Mouse (Mus musculus) hindbrain, embryonic 11.5 days (tissue): ENCODE results near the gene 4930474N05Rik. TPM values are rescaled to one million over a fixed set of nuclear protein-coding genes. Genes with fewer than 3 reads are reported as not detected.
A peak's percentile ranks its signal among the peaks of the same experiment; 100 is the strongest.

Experiments
- ATAC-seq: fragments of 200-750 bp; cut with Nextera tagmentation; 2 replicates; pipeline ENCODE4 v1.8.0; 2017; ENCODE audit warnings: mild to moderate bottlenecking, moderate TSS enrichment, moderate library complexity; ENCODE audit not compliant: low FRiP score
- DNase-seq: peaks from one replicate; pipeline ENCODE4 v3.0.0-alpha.2; 2015; ENCODE audit warnings: low spot score
- H3K27ac ChIP-seq: fragments of 300-500 bp; sonication (generic); 2 replicates; pipeline ENCODE4 v1.5.1; 2014; ENCODE audit warnings: mild to moderate bottlenecking, low read depth, low read length
- H3K27me3 ChIP-seq: fragments of 300-500 bp; sonication (generic); 2 replicates; pipeline ENCODE4 v1.6.1; 2014; ENCODE audit warnings: mild to moderate bottlenecking, low read length, moderate library complexity, mixed read lengths; ENCODE audit not compliant: control insufficient read depth, insufficient read depth
- H3K36me3 ChIP-seq: fragments of 300-500 bp; sonication (generic); 2 replicates; pipeline ENCODE4 v1.6.1; 2014; ENCODE audit warnings: mild to moderate bottlenecking, low read length, moderate library complexity, mixed read lengths; ENCODE audit not compliant: control insufficient read depth, insufficient read depth
- H3K4me1 ChIP-seq: fragments of 300-500 bp; sonication (generic); replicated peaks from 2 replicates; pipeline ENCODE4 v1.6.1; 2014; ENCODE audit warnings: low read length, mixed read lengths; ENCODE audit not compliant: control insufficient read depth, insufficient read depth
- H3K4me2 ChIP-seq: fragments of 300-500 bp; sonication (generic); replicated peaks from 2 replicates; pipeline ENCODE4 v1.6.1; 2014; ENCODE audit warnings: mild to moderate bottlenecking, low read depth, low read length
- H3K4me3 ChIP-seq: fragments of 300-500 bp; sonication (generic); 2 replicates; pipeline ENCODE4 v1.5.1; 2014; ENCODE audit warnings: low read depth, low read length
- H3K9ac ChIP-seq: fragments of 300-500 bp; sonication (generic); 2 replicates; pipeline ENCODE4 v1.6.1; 2014; ENCODE audit warnings: low read depth, low read length
- H3K9me3 ChIP-seq: fragments of 300-500 bp; sonication (generic); 2 replicates; pipeline ENCODE4 v1.6.1; 2016; ENCODE audit warnings: low read length; ENCODE audit not compliant: control insufficient read depth
- WGBS: fragments of 180-500 bp; shearing (Covaris S2); extraction: QIAGEN DNeasy Blood & Tissue Kit; methylation state at CpG from one replicate; pipeline ENCODE4 v1.1.7; 2014; 5-methylcytosine and 5-hydroxymethylcytosine counted together
- polyA plus RNA-seq: library from polyadenylated mRNA; unstranded; fragments of >200 nt; fragmentation: Nextera tagmentation; extraction: Ambion mirVana; gene quantifications from 2 replicates; pipeline ENCODE4 v1.2.1, GENCODE M21; 2014

The 4930474N05Rik gene
- not detected in 2 replicates for polyA plus RNA-seq

GRCm38 (mm10) chr14:36094617-36095016, at the start of gene 4930474N05Rik:
TSS of gene 4930474N05Rik (plus strand) at chr14:36094917.
- DNase-seq: no peak

GRCm38 (mm10) chr14:36048746-36049391, 45.8 kb upstream of the 4930474N05Rik start:
- ATAC-seq (peak; percentile 61), DNase-seq (peak; percentile 25)
- no peak overlapping the region for H3K9ac ChIP-seq
- no peak overlapping the region for H3K4me2 ChIP-seq
- H3K27ac ChIP-seq: no peak overlapping the region
- no peaks in the 10 kb centered on the region for H3K4me1 ChIP-seq
- 66% methylated on average over 9 of the region's 9 CpGs for WGBS
- H3K4me3 ChIP-seq: no peak overlapping the region
- no peaks in the 10 kb centered on the region for H3K9me3 ChIP-seq
- no peaks in the 10 kb centered on the region for H3K36me3 ChIP-seq
- H3K27me3 ChIP-seq: no peaks in the 10 kb centered on the region

More at GRCm38 (mm10) chr14:36094617-36095016, at the start of gene 4930474N05Rik:
- Histone ChIP-seq H3K36me3 (no peaks in the 10 kb centered on the region), H3K27ac (no peak within 1 kb of the TSS), H3K4me1 (no peaks in the 10 kb centered on the region), H3K4me3 (no peak within 1 kb of the TSS), H3K9ac (no peak within 1 kb of the TSS), H3K4me2 (no peak within 1 kb of the TSS), H3K9me3 (no peaks in the 10 kb centered on the region), H3K27me3 (no peaks in the 10 kb centered on the region)
- ATAC-seq: no peak

GRCm38 (mm10) chr14:36053281-36053680, 41.4 kb upstream of the 4930474N05Rik start:
- WGBS: 85% methylated on average over 2 of the region's 2 CpGs

GRCm38 (mm10) chr14:36098528-36098927, 3.8 kb downstream of the 4930474N05Rik start:
- Histone ChIP-seq H3K4me3 (no peak overlapping the region), H3K9me3 (no peaks in the 10 kb centered on the region), H3K27me3 (no peaks in the 10 kb centered on the region), H3K4me1 (no peaks in the 10 kb centered on the region), H3K36me3 (no peaks in the 10 kb centered on the region), H3K27ac (no peak overlapping the region), H3K9ac (no peak overlapping the region), H3K4me2 (no peak overlapping the region)
- DNase-seq (no peak), ATAC-seq (no peak)
- WGBS: 81% methylated on average over 3 of the region's 3 CpGs

More at GRCm38 (mm10) chr14:36053281-36053680, 41.4 kb upstream of the 4930474N05Rik start:
- H3K9me3 ChIP-seq: no peaks in the 10 kb centered on the region
- H3K36me3 ChIP-seq: no peaks in the 10 kb centered on the region
- DNase-seq (no peak), ATAC-seq (no peak)
- no peak overlapping the region for H3K27ac ChIP-seq
- no peaks in the 10 kb centered on the region for H3K27me3 ChIP-seq
- H3K4me1 ChIP-seq: no peaks in the 10 kb centered on the region
- H3K4me3 ChIP-seq: no peak overlapping the region
- H3K4me2 ChIP-seq: no peak overlapping the region
- no peak overlapping the region for H3K9ac ChIP-seq

GRCm38 (mm10) chr14:36099647-36100046, 4.9 kb downstream of the 4930474N05Rik start:
- H3K4me1 ChIP-seq: no peaks in the 10 kb centered on the region
- H3K4me2 ChIP-seq: no peak overlapping the region
- no peak overlapping the region for H3K27ac ChIP-seq
- no peak overlapping the region for H3K9ac ChIP-seq
- no peak overlapping the region for H3K4me3 ChIP-seq
- H3K27me3 ChIP-seq: no peaks in the 10 kb centered on the region
- no peak for DNase-seq
- H3K36me3 ChIP-seq: no peaks in the 10 kb centered on the region
- H3K9me3 ChIP-seq: no peaks in the 10 kb centered on the region
- ATAC-seq: no peak
- 44% methylated on average over 1 of the region's 1 CpGs for whole genome bisulfite sequencing

- no peaks in the 10 kb centered on the region for H3K9me3 ChIP-seq
- no peak overlapping the region for H3K27ac ChIP-seq
- ATAC-seq (no peak), DNase-seq (no peak)
- no peaks in the 10 kb centered on the region for H3K27me3 ChIP-seq
- WGBS: 32% methylated on average over 1 of the region's 1 CpGs
- H3K4me3 ChIP-seq: no peak overlapping the region
- H3K4me1 ChIP-seq: no peaks in the 10 kb centered on the region
- no peak overlapping the region for H3K4me2 ChIP-seq
- H3K36me3 ChIP-seq: no peaks in the 10 kb centered on the region
- H3K9ac ChIP-seq: no peak overlapping the region
Observed at GRCm38 (mm10) chr14:36100731-36101130, 6.0 kb downstream of the 4930474N05Rik start.

GRCm38 (mm10) chr14:36114481-36114880, 19.8 kb downstream of the 4930474N05Rik start:
- Histone ChIP-seq H3K9ac (no peak overlapping the region), H3K9me3 (no peaks in the 10 kb centered on the region), H3K4me1 (no peaks in the 10 kb centered on the region), H3K36me3 (no peaks in the 10 kb centered on the region), H3K27ac (no peak overlapping the region), H3K4me3 (no peak overlapping the region), H3K27me3 (no peaks in the 10 kb centered on the region), H3K4me2 (no peak overlapping the region)
- ATAC-seq (no peak), DNase-seq (no peak)

- DNase-seq (no peak), ATAC-seq (no peak)
- 74% methylated on average over 2 of the region's 2 CpGs for WGBS
Observed at GRCm38 (mm10) chr14:36123775-36124335, 29.1 kb downstream of the 4930474N05Rik start.

GRCm38 (mm10) chr14:36135749-36136148, 41.0 kb downstream of the 4930474N05Rik start:
- no peak overlapping the region for H3K27ac ChIP-seq
- no peak overlapping the region for H3K9ac ChIP-seq
- ATAC-seq: no peak
- WGBS: 55% methylated on average over 3 of the region's 3 CpGs
- H3K4me2 ChIP-seq: no peak overlapping the region
- no peak overlapping the region for H3K4me3 ChIP-seq
- H3K4me1 ChIP-seq: no peaks in the 10 kb centered on the region
- DNase-seq: no peak
- no peaks in the 10 kb centered on the region for H3K27me3 ChIP-seq
- H3K36me3 ChIP-seq: no peaks in the 10 kb centered on the region
- no peaks in the 10 kb centered on the region for H3K9me3 ChIP-seq

More at GRCm38 (mm10) chr14:36123775-36124335, 29.1 kb downstream of the 4930474N05Rik start:
- H3K36me3 ChIP-seq: no peaks in the 10 kb centered on the region
- H3K4me3 ChIP-seq: no peak overlapping the region
- no peaks in the 10 kb centered on the region for H3K9me3 ChIP-seq
- no peak overlapping the region for H3K4me2 ChIP-seq
- no peak overlapping the region for H3K9ac ChIP-seq
- no peaks in the 10 kb centered on the region for H3K4me1 ChIP-seq
- no peaks in the 10 kb centered on the region for H3K27me3 ChIP-seq
- no peak overlapping the region for H3K27ac ChIP-seq
